Mouse (Mus musculus) heart, embryonic 14.5 days (tissue): ENCODE results near the gene Olfr186. TPM values are rescaled to one million over a fixed set of nuclear protein-coding genes. Genes with fewer than 3 reads are reported as not detected.

Experiments
- ATAC-seq: fragments of 200-750 bp; cut with Nextera tagmentation; 2 replicates; pipeline ENCODE4 v1.8.0; 2017; ENCODE audit warnings: low read depth, moderate TSS enrichment; ENCODE audit not compliant: insufficient number of reproducible peaks, insufficient read depth, low FRiP score
- H3K27ac ChIP-seq, 2 experiments: fragments of 200-500 bp in 1 of 2; fragments of 300-500 bp in 1 of 2; sonication (generic) in 1 of 2; replicated peaks in 1 of 2; 2 replicates each; pipeline ENCODE4 v1.5.1; 2012 to 2014; ENCODE audit warnings: low read depth in 2 of 2, low read length in 2 of 2, control low read depth in 1 of 2, mild to moderate bottlenecking in 1 of 2, mixed read lengths in 1 of 2; ENCODE audit not compliant: control insufficient read depth in 1 of 2, insufficient read depth in 1 of 2
- H3K27me3 ChIP-seq: fragments of 300-500 bp; sonication (generic); 2 replicates; pipeline ENCODE4 v1.6.1; 2014; ENCODE audit warnings: mild to moderate bottlenecking, low read length, control low read depth; ENCODE audit not compliant: control insufficient read depth, insufficient read depth
- H3K36me3 ChIP-seq: fragments of 300-500 bp; sonication (generic); 2 replicates; pipeline ENCODE4 v1.6.1; 2014; ENCODE audit warnings: mild to moderate bottlenecking, control low read depth, low read length, mixed read lengths; ENCODE audit not compliant: control insufficient read depth, insufficient read depth
- H3K4me1 ChIP-seq, 2 experiments: fragments of 200-500 bp in 1 of 2; fragments of 300-500 bp in 1 of 2; sonication (generic) in 1 of 2; 2 replicates each; pipeline ENCODE4 v1.6.1; 2012 to 2014; ENCODE audit warnings: low read length in 2 of 2, control low read depth in 1 of 2, mixed read lengths in 1 of 2; ENCODE audit not compliant: control insufficient read depth in 2 of 2, insufficient read depth in 2 of 2
- H3K4me2 ChIP-seq: fragments of 300-500 bp; sonication (generic); 2 replicates; pipeline ENCODE4 v1.6.1; 2014; ENCODE audit warnings: mild to moderate bottlenecking, low read length
- H3K4me3 ChIP-seq, 2 experiments: fragments of 200-500 bp in 1 of 2; fragments of 300-500 bp in 1 of 2; sonication (generic) in 1 of 2; 2 replicates each; pipeline ENCODE4 v1.5.1; 2012 to 2014; ENCODE audit warnings: low read length in 2 of 2, mild to moderate bottlenecking in 2 of 2, control low read depth in 1 of 2, low read depth in 1 of 2, moderate library complexity in 1 of 2; ENCODE audit not compliant: control insufficient read depth in 1 of 2, insufficient read depth in 1 of 2
- H3K9ac ChIP-seq: fragments of 300-500 bp; sonication (generic); 2 replicates; pipeline ENCODE4 v1.6.1; 2014; ENCODE audit warnings: mild to moderate bottlenecking, low read length
- H3K9me3 ChIP-seq: fragments of 300-500 bp; sonication (generic); 2 replicates; pipeline ENCODE4 v1.6.1; 2016; ENCODE audit warnings: low read length, control low read depth; ENCODE audit not compliant: control insufficient read depth
- WGBS: fragments of 180-500 bp; shearing (Covaris S2); extraction: QIAGEN DNeasy Blood & Tissue Kit; methylation state at CpG from one replicate; pipeline ENCODE4 v1.1.7; 2014; 5-methylcytosine and 5-hydroxymethylcytosine counted together
- polyA plus RNA-seq: library from polyadenylated mRNA; unstranded; fragments of >200 nt; fragmentation: Nextera tagmentation; extraction: Ambion mirVana; gene quantifications from 2 replicates; pipeline ENCODE4 v1.2.1, GENCODE M21; 2014

The Olfr186 gene
- polyA plus RNA-seq, 1 experiment from 2014 or later, result not detected

- H3K27me3 ChIP-seq, result no peaks in the 10 kb centered on the region
- no peak overlapping the region for H3K27ac ChIP-seq
- 79% methylated on average over 3 of the region's 3 CpGs for WGBS
- H3K4me3 ChIP-seq, result no peak overlapping the region
- H3K9ac ChIP-seq, result no peak overlapping the region
- ATAC-seq, result no peak
- no peaks in the 10 kb centered on the region for H3K36me3 ChIP-seq
- H3K4me1 ChIP-seq, result no peaks in the 10 kb centered on the region
- no peaks in the 10 kb centered on the region for H3K9me3 ChIP-seq
- H3K4me2 ChIP-seq, result no peak overlapping the region
These were observed 15.7 kb upstream of the Olfr186 start for GRCm38 (mm10) chr16:59045835-59046234.

- Histone ChIP-seq H3K4me2 (no peak within 1 kb of the TSS), H3K9ac (no peak within 1 kb of the TSS), H3K36me3 (no peaks in the 10 kb centered on the region), H3K27ac (no peak within 1 kb of the TSS), H3K4me1 (no peaks in the 10 kb centered on the region), H3K4me3 (no peak within 1 kb of the TSS), H3K9me3 (no peaks in the 10 kb centered on the region), H3K27me3 (no peaks in the 10 kb centered on the region)
- no peak for ATAC-seq
- WGBS, result 82% methylated on average over 7 of the region's 7 CpGs
These were observed 9.6 kb upstream of the Olfr186 start, which contains the start of gene Olfr187 for GRCm38 (mm10) chr16:59039710-59040109. TSS of gene Olfr187 (minus strand) at chr16:59039767.

GRCm38 (mm10) chr16:59013357-59014018, 16.6 kb downstream of the Olfr186 start:
- H3K36me3 ChIP-seq, result no peaks in the 10 kb centered on the region
- no peaks in the 10 kb centered on the region for H3K4me1 ChIP-seq
- ATAC-seq, result no peak
- WGBS, result 58% methylated on average over 2 of the region's 2 CpGs
- no peaks in the 10 kb centered on the region for H3K27me3 ChIP-seq
- no peak overlapping the region for H3K4me2 ChIP-seq
- H3K4me3 ChIP-seq, result no peak overlapping the region
- H3K9me3 ChIP-seq, result no peaks in the 10 kb centered on the region
- H3K9ac ChIP-seq, result no peak overlapping the region
- no peak overlapping the region for H3K27ac ChIP-seq

- ATAC-seq, result no peak
- Histone ChIP-seq H3K36me3 (no peaks in the 10 kb centered on the region), H3K9me3 (no peaks in the 10 kb centered on the region), H3K4me3 (no peak overlapping the region), H3K4me1 (no peaks in the 10 kb centered on the region), H3K4me2 (no peak overlapping the region), H3K9ac (no peak overlapping the region), H3K27ac (no peak overlapping the region), H3K27me3 (no peaks in the 10 kb centered on the region)
These were observed 22.9 kb downstream of the Olfr186 start for GRCm38 (mm10) chr16:59007146-59007545.

- 76% methylated on average over 2 of the region's 2 CpGs for WGBS
- H3K27me3 ChIP-seq, result no peaks in the 10 kb centered on the region
These were observed 35.0 kb downstream of the Olfr186 start, which contains the start of gene Olfr183 for GRCm38 (mm10) chr16:58995057-58995456. TSS of gene Olfr183 (plus strand) at chr16:58995357.

More at GRCm38 (mm10) chr16:58995057-58995456, 35.0 kb downstream of the Olfr186 start, which contains the start of gene Olfr183:
- Histone ChIP-seq H3K4me3 (no peak within 1 kb of the TSS), H3K9ac (no peak within 1 kb of the TSS), H3K36me3 (no peaks in the 10 kb centered on the region), H3K4me1 (no peaks in the 10 kb centered on the region), H3K27ac (no peak within 1 kb of the TSS), H3K4me2 (no peak within 1 kb of the TSS), H3K9me3 (no peaks in the 10 kb centered on the region)
- ATAC-seq, result no peak

Other genes with a start within 250 kb of the Olfr186 start
- not detected in 2 replicates for gene Olfr173, start 230.0 kb downstream of the Olfr186 start, polyA plus RNA-seq
- not detected in 2 replicates for gene Olfr175-ps1, start 203.5 kb downstream of the Olfr186 start, polyA plus RNA-seq
- gene Olfr177, start 155.5 kb downstream of the Olfr186 start, polyA plus RNA-seq, result not detected in 2 replicates
- gene Olfr178, start 138.2 kb downstream of the Olfr186 start, polyA plus RNA-seq, result not detected in 2 replicates
- not detected in 2 replicates for gene Olfr181, start 101.5 kb downstream of the Olfr186 start, polyA plus RNA-seq
- gene Olfr180, start 100.9 kb downstream of the Olfr186 start, polyA plus RNA-seq, result not detected in 2 replicates
- gene Olfr183, start 34.9 kb downstream of the Olfr186 start, polyA plus RNA-seq, result not detected in 2 replicates
- not detected in 2 replicates for gene Olfr187, start 9.5 kb upstream of the Olfr186 start, polyA plus RNA-seq
- not detected in 2 replicates for gene Olfr190, start 47.7 kb upstream of the Olfr186 start, polyA plus RNA-seq
- not detected in 2 replicates for gene Olfr191, start 59.5 kb upstream of the Olfr186 start, polyA plus RNA-seq
- gene Olfr193, start 81.6 kb upstream of the Olfr186 start, polyA plus RNA-seq, result not detected in 2 replicates
- gene Olfr194, start 90.8 kb upstream of the Olfr186 start, polyA plus RNA-seq, result not detected in 2 replicates
- gene Olfr195, start 116.8 kb upstream of the Olfr186 start, polyA plus RNA-seq, result not detected in 2 replicates
- gene Olfr196, start 140.2 kb upstream of the Olfr186 start, polyA plus RNA-seq, result not detected in 2 replicates
- gene Olfr198, start 173.2 kb upstream of the Olfr186 start, polyA plus RNA-seq, result not detected in 2 replicates
- gene Olfr199, start 189.5 kb upstream of the Olfr186 start, polyA plus RNA-seq, result not detected in 2 replicates
- not detected in 2 replicates for gene Olfr201, start 242.3 kb upstream of the Olfr186 start, polyA plus RNA-seq